Mouse (Mus musculus) frontal cortex, postnatal 10 days (tissue): ENCODE data around the gene Rft1.

ENCODE experiments used
- DNase-seq, 2 experiments: peaks; one replicate each; pipeline ENCODE4 v3.0.0; 2022; ENCODE audit warnings: low spot score in 2 of 2, mixed read lengths in 1 of 2

The Rft1 gene

DNA sequence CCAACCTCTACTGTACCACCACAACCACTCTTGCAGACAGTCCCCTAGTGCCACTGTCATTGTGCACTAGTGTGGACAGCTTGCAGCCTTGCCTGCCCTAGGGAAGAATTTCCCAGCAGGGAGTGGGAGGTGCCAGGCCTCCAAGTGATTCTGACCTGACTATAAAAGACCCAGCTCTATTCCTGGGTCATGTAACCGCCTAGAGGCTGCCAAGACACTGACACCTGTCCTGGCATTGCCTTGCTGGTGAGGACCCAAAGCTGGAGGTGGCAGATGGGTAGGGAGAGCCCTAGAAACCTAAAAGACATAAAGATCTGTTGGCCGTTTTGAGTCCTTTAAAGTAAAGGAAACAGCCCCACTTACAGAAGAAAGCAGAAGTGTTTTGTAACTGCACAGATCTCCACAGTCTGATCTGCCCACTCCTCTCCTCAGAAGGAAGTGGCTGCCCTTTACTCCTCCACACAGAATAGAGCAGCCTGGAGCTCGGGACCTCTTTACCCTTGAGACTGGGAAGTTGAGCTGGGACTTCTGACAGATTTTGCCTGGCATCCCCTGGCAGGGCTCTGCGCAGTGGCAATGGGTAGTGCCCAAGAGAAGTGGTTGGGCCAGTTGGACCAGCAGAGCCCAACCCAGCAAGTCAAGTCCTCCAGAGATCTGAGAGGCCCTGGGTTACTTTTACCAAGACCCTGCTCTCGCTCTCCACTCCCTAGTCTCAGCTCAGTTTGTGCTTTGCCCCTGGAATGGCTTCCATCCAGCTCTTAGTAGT, 23.2 kb upstream of the Rft1 start:
- no peak for DNase-seq

DNA sequence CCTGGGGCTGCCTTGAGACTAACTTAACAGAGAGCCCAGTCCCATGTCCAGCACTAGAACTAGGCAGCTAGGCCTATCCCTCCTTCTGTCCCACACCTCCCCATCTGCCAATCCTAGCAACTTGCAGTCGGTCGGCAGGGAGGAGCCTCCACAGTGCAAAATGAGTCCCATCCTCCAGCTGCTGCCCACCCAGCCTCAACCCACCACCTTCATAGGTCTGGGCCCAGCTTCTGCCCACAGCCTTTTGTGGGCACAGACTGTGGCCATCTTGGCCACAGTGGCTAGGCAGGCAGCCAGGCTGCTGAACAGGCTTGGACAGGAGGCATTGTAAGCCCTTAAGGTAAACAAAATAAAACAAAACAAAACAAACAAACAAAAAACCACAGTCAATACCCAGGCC, 22.3 kb upstream of the Rft1 start:
- DNase-seq: no peak

DNA sequence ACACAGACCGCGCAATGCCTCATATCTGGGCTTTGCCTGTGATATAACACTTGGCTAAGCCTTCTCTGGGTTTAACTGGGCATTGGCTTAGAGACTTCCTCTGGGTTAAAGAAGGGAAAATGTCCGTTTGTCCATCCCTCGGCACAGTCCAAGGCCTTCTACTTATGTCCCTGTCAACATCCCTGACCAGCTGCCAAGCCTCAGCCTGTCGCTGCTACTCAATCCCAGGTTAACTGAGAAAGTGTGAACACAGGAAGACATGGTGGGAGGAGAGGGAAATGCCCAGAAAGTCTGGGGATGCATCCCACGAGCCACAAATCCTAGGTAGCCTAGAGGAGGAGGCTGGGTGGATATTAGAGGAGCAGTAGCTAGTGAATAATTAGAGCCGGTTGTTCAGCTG, 20.5 kb upstream of the Rft1 start:
- DNase-seq: no peak

DNA sequence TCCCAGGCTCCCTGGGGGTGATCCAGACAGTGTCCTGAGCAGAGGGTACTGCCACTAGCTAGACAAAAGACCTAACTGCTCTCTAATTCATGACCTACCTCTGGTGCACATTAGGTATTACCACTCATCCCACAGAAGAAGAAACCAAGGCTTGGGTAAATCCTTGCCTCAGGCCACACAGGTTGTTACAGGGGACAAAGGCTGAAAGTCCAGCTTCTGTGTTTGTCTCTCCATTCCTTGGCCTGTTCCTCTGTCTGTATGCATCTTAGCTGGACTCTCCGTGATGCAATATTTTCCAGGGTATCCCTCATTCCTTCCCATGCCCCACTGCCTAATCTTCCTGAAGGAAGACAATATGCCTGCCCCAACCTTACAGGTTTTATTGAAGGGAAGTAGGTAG, 19.7 kb upstream of the Rft1 start:
- DNase-seq: no peak

DNA sequence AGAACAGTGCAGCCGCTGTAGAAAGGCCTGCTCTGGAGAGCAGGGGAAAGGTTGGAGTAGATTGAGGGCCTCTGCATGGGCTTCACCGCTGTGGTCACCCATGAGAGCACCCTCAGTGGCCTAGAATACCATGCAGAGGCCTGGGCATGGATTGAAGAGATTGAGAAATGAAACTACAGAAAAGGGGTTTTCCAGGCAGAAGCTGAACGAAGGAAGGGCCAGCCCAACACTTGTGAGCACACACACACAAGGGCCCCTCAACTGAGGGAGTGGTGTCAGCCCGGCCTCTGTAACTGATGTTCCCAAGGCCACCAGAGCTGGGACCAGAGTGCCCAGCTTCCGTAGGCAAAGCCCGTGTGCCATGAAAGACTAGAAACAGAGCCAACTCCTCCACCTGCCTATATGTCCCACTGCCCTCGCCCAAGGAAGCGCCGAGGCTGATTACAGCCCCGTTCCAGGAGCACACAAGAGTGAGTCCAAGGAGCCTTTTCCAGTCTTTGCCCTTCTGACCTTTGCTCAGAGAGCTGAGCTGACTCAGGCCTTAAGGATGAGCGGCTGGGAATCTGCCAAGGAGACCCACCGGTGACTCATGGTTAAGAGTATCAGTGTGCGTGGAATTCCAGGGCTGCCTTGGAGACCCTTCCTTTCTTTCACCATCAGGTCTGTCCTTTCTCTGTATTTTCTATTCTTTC, 18.8 kb upstream of the Rft1 start:
- DNase-seq: no peak

DNA sequence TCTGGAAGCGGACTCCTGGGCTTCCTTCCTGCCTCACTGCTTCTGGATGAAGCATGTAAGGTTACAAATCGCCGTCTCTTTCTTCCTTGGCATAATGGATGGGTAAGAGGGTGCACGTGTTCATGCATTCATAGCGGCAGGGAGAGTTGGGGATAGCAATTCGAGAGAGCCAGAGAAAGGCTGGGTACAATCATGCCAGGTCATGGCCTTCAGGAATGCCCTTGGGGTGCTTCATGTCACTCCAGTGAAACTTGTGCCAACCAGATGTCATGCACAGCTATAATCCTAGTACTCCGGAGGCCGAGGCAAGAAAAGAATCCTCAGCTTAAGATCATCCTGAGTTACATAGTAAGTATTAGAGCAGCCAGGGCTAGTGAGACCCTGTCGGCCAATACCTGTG, 17.7 kb upstream of the Rft1 start:
- DNase-seq: no peak

DNA sequence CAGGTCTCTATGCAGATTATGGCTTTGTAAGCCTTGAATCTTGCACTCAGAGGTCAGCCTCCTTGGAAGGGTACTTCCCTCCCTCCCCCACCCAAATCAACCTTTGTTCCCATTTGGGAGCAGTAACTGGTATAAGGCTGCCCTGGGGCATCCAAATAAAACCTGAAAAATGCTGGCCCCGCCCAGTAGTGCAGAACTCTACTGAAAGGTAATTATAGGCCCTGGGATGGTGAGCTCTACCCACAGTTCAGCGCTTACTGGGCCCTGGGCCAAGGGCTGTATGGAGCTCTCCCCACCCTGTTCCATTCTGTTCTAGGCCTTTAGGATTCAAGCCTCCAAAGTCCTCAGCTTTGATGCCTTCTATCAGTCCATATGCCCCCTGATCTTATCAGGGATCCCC, 17.1 kb upstream of the Rft1 start:
- no peak for DNase-seq

DNA sequence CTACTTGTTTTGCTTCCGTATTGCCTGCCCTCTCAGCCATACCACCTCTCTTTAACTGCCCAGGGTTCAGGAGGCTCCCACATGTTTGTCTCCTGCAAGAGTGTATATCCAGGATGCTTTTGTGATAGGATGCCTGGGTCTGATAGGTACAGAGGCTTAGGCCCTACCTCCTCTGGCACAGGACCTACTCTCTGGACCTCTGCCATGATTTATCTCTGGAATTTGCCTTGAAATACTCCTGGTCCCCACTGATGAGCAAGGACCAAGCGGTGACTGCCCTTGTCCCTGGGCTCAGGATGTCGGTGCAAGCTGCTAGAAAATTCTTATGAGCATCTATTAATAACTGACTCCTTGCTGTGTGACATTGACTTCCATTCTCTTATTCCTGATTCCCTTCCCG, 16.2 kb upstream of the Rft1 start:
- DNase-seq: no peak

DNA sequence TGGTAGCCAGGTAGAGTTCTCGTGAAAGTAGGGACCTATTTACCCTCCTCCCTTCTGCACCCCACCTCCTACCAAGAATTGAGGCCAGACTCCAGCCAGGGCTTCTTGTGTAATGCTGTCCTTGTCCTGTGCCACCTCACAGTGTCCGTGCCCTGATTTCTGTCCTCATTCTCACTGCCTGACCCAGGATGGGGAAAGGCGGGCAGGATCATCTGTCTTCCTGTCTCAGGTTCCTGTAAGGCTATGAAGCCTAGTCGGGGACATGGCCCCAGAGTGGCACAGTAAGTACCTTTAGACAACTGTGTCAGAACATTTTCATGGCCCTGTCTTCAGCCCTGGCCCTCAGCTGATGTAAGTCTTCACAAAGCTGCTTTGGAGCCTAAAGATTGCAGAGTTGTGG, 15.5 kb upstream of the Rft1 start:
- no peak for DNase-seq

DNA sequence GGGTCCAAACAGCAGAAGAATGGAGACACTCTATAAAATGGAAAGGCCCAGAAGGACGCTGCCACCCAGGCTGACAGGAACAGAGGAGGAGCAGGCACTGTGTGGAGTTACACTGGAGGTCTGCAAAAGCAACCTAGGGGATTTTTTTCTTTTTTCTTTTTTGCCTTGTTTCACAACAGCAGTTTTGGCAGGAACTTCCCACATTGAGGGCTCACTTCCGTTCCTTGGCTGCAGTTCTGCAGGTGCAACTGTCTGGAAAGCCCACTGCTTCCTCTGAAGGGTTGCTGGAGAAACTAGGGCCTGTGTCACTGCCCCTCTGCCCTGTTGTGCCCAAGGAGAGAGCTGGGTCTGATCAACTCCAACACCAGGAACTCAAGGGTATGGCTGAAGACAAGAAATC, 12.4 kb upstream of the Rft1 start:
- DNase-seq: no peak

DNA sequence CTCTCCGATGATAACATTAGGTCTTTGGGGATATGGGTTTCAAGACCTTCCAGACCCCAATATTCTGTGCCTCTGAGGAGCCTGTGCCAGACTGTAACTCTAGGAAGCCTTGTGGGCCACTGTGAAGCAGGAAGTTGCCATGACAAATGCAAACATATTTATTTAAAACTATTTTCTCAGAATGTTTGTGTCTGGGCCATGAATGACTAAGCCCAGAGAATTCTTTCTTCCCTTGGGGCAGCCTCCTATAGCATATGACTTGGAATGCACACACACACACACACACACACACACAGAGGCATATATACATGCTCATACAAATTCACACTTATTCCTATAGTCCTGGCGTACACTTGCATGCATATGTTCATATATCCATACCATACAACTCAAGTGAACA, 10.1 kb upstream of the Rft1 start:
- no peak for DNase-seq

DNA sequence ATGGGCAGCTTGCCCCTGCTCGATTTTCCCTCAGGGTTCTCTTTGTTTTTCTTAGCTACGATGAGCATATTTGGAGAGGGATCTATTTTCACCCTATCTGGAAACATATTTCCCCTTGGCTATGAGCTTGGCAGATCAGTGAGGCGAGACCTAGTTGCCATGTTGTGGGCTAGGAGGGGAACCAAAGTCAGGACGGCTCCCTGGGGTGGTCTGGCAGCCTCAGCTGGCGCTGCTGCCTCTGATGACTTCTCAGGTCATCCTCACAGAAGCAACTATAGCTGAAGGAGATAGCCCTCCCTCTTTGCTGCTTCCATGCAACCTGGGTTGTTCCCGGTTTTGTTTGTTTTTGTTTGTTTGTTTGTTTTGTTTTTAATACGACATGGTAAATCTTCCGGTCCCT, 9.1 kb upstream of the Rft1 start:
- DNase-seq: no peak

DNA sequence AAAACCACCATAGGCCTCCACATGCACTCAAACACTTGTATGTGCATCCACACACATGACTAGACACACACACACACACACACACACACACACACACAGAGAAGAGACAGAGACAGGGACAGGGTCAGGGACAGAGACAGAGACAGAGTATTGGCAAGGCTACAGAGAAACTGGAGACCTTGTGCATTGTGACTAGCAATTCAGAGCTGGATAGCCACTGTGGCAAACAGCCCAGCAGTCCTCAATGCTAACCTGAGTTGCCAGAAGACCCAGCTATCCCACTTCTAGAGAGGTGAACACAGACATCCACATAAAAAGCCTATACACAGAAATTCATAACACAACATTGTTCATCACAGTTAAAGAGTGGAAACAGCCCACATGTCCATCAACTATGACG, 7.7 kb upstream of the Rft1 start:
- no peak for DNase-seq

DNA sequence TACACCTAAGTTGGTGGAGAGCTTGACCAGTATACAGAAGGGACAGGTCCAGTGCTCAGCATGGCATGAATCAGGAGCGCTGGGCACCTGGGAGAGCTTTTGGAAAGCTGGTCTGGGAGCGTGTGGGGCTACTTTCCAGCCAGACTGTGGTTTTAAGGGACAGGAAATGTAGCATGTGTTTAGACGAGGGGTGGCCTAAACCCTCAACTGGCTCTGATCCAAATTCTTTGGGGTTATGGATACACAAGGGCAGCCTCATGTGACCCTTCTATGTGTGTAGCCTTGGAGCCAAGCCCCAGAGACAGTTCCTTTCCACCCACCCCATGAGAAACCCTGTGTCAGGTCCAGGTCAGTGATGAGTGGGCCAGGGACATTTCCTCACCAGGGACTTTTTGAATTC, 5.7 kb upstream of the Rft1 start:
- no peak for DNase-seq

DNA sequence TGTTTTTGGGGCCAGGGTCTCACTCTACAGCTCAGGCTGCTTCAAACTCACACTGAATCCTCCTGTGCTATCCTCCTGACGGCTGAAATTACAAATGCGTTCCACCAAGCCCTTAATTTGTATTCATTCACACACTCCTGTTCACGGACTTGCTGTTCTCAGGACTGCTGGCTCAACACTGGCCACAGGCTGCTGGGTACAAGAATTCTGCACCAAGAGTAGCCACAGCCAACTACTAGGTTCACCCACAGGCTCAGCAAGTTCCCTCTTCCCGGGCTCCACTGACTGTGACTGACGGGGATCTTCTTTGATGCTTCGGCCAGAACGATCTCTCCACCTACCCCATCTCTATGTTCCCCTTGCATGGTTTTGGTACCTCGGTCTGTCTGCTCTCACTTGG, 4.4 kb upstream of the Rft1 start:
- DNase-seq: no peak

DNA sequence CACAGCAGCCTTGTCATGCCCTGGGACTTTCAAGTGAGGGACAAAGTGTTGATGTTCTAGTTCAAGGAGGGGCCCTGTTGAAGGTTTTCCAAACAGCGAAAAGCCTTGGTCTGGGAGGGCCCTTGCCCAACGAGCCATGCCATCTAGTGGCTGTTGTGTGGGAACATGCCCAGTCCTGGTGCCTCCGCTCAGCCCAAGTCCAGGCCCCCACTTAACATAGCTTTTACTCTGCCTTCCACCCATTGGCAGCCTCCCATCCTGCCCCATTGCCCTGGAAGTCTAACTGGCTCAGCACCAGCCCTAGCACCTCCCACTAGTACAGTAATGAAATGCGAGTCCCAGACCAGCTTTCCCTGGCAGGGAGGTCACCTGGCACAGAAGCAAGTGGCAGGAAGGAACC, 3.2 kb upstream of the Rft1 start:
- peak; percentile 62 to 76 for DNase-seq

DNA sequence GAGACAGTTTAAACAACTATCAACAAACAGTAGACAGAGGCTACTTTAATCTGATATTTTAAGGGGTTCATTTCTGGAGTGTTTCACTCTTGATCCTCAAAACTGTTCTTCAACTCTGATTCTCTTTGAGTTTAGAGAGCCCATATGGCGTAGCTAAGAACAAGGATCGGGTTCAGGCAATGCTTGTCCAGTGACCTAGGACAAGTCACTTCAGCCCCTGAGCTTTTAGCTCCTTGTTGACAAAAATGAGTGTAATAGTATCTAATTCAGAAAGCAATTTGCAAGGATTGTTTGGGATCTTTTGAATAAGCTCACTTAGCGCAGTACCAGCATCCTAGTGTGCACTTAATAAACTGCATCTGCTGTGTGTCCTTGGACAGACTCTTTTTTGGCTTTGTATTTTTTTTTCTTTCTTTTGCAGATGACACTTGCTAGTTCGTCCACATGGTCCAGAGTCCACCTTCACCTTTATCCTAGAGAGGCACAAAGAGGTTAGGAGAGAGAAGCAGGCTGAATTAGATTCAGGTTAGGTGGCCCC, 600 bp downstream of the Rft1 start:
- no peak for DNase-seq

DNA sequence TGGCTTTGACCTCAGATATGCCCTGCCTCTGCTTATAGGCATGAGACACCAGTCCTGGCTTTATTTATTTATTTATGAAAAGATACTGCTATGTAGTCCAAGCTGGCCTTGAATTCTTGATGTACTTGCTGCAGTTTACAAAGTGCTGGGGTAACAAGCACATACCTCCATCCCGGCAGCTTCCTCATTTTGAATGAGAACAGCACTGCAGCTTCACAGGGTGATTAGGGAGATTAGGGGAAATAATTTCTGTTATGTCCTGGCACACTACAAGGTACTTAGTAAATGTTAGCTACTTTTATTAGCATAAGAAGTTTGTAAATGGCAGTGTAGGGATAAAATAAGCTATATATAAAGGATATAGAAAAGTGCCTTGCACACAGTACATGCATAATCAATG, 1.4 kb downstream of the Rft1 start:
- DNase-seq: no peak

DNA sequence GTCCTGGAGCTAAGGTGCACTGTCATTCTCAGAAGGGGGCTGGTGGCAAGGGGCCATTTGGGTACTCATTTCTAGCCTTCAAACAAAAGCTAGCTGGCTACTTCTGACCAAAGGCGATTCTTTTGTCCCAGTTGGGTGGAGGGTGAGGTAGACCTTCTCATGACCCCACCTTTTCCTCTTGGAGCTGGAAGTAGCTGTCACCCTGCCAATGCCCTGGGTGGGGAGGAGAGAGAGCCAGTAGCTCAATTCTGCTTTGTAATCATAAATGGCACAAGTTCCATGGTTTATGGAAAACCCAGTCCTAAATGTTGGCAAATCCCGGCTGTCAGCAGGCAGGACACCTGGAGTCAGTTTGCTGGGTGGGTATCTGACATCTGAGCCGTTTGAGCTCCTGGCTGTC, 11.9 kb downstream of the Rft1 start:
- DNase-seq: no peak

DNA sequence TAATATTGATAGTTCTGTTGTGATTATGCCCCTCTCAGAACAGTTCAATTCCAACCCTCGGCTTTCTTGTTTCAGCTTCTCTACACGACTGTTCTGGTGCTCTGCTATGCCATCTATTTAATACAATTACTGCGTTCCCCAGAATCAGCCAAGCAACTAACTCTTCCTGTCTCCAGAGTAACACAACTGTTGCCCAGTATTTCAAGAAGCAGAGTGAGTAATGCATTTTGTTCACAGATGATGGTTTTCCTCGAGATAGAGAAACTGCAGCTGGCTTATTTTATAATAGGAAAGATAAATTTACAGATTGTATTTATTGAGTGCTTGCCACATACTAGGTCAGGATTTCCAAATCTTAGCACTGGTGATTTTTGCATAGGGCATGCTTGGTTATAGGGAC, 12.4 kb downstream of the Rft1 start:
- DNase-seq: no peak

DNA sequence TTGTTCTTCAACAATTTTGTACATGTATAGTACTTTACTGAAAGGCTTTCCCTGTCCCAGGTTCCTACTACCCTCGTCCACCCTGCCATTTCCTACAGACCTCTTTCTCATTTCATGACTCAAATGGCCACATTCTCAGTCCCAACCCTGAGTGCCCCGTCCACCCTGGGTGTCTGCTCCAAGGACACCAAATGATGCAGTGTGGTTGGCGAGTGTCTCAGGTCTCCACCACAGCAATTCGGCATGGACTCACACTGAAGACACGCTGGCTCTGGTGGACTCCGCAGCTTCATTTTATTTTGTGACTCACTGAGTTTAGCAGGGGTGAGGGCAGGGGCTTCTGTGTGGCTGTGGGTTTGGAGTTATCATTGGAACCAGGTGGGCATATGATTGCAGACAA, 16.0 kb downstream of the Rft1 start:
- no peak for DNase-seq

DNA sequence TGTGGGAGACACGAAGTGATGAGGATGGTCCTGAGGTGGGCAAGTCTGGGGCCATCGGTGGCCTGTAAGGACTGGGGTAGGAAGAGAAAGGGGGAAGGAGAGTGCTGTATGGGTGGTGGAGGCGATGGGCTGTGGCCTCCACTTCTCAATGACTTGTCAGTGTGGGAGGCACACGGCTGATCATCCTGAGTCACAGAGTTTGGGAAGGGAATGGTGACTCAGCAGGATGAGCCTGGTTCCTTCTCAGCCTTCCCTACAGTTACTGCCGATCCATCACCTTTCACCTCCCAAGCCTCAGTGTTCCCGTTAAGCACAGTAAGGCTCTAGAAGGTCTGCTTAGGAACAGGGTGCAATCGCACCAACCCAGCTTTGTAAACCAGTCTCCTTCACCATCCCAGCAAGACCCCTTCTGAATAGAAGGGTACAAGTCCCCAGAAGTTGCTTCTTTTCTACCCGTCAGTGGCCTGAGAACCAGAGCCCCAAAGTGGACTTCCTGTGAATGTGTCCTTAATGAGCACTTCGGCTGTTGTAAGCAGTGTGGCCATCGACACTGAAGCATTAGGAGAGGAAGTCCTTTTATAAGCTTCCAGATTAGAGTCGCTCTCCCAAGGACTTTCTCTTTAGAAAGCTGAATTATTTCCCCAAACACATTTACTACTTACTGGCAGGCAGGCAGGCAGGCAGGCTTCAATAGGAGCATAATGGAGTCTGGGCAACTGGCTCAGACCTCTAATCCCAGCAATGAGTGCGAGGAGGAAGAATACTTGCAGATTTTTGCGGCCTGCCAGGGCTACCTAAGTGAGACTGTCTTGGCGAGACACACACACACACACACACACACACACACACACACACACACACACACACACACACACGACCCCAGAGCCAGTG, 17.2 kb downstream of the Rft1 start:
- no peak for DNase-seq

DNA sequence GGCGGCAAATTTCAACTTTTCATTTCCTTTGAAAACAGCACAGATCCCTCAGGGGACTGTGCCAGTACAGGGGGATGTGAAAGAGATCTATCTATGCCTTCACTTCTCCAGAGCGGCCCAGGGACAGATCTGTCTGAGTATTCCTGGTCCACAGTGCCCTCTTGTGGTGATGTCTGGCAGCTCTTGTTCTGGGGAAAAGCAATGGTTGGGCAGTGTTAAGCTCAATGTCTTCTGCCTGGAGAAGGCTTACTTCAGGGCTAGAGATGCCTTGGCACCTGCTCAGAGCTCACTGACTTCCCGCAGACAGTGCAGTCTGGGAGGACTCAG, 17.8 kb downstream of the Rft1 start:
- peak; percentile 78 to 88 for DNase-seq
